Mouse (Mus musculus) kidney, adult 8-10 months (tissue): ENCODE results near the gene Gm49369.
"Not testable (repeated sequence)": the region's sequence is repeated elsewhere in the genome, so short reads cannot be mapped to it uniquely, and the experiment has no call there.

ENCODE experiments used
- DNase-seq, 2 experiments: peaks; one replicate each; pipeline ENCODE4 v3.0.0; 2022

Gm49369 gene

DNA sequence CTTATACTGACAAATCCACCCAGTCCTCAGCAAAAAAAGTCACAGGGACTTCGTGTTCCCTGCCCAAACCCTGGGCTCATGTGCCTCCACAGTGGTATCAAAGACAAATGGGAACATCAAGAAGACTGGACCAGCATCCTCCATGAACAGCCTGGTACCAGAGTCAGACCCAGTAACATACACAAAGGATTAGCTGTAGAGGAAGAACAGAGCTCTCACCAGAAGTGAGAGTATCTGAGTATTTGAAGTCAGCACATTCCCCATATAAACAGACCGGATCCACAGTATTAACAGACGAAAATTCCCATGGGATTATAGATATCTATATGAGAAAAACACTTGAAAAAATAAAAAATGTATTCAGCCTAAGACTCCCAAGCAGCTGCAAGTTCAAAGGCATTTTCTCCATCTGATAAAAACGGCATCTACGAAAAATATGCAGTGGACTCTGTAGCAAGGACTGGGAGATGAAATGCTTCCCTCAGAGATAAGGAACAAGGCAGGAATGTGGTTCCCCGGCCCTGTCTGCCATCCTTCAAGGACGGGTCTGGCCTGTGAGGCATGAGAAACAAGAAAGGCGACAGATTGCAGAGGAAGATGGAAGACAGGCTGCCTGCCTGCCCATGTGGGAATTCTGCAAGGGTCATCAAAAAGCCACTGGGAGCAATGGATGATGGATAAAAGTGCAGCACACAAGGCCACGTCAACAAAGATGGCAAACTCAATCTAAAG lies 55.6 kb downstream of the Gm49369 start:
- no peak for DNase-seq

- DNase-seq, result no peak
These were observed 58.9 kb downstream of the Gm49369 start for GRCm38 (mm10) chr7:142323396-142324117.

- DNase-seq, result no peak
These were observed 59.8 kb downstream of the Gm49369 start for GRCm38 (mm10) chr7:142322641-142323040.

GRCm38 (mm10) chr7:142321637-142322306 lies 60.7 kb downstream of the Gm49369 start:
- DNase-seq, result not testable (repeated sequence)
